Mouse (Mus musculus) myocyte (in vitro differentiated cells): ENCODE measurements around the gene Kcnb1. TPM values are rescaled to one million over a fixed set of nuclear protein-coding genes. Genes with fewer than 3 reads are reported as not detected.

Experiments used
- H3K27me3 ChIP-seq: one replicate; pipeline ENCODE4 v1.6.1; 2011; ENCODE audit not compliant: control insufficient read depth, insufficient read depth, insufficient read length
- H3K36me3 ChIP-seq: one replicate; pipeline ENCODE4 v1.6.1; 2011; ENCODE audit not compliant: control insufficient read depth, insufficient read depth
- H3K4me2 ChIP-seq: one replicate; pipeline ENCODE4 v1.6.1; 2011; ENCODE audit warnings: low read depth, control low read depth
- H3K4me3 ChIP-seq: one replicate; pipeline ENCODE4 v1.5.1; 2011; ENCODE audit warnings: mild to moderate bottlenecking, control low read depth, moderate library complexity
- H3K79me2 ChIP-seq: one replicate; pipeline ENCODE4 v1.6.1; 2011; ENCODE audit not compliant: control insufficient read depth, insufficient read depth
- H3ac ChIP-seq: one replicate; pipeline ENCODE4 v1.6.1; 2011; ENCODE audit not compliant: control insufficient read depth, insufficient read length
- CEBPB ChIP-seq: IDR thresholded peaks from 2 replicates; pipeline ENCODE4 v1.6.1; 2011; ENCODE audit warnings: mild to moderate bottlenecking, moderate library complexity; ENCODE audit not compliant: poor library complexity, insufficient read depth, severe bottlenecking
- E2F4 ChIP-seq: IDR thresholded peaks from one replicate; pipeline ENCODE4 v1.6.1; 2011; ENCODE audit warnings: mild to moderate bottlenecking, control low read depth, moderate library complexity; ENCODE audit not compliant: insufficient read depth
- MAX ChIP-seq: IDR thresholded peaks from one replicate; pipeline ENCODE4 v1.6.1; 2011; ENCODE audit warnings: low read depth, mild to moderate bottlenecking, control low read depth
- MYOD1 ChIP-seq, 3 experiments: IDR thresholded peaks; one replicate each; pipeline ENCODE4 v1.6.1; 2011; ENCODE audit warnings: control low read depth in 2 of 3, low read depth in 2 of 3, mild to moderate bottlenecking in 2 of 3, moderate library complexity in 1 of 3; ENCODE audit not compliant: insufficient read length in 2 of 3, control insufficient read depth in 1 of 3
- MYOG ChIP-seq, 3 experiments: IDR thresholded peaks; one replicate each; pipeline ENCODE4 v1.6.1; 2011; ENCODE audit warnings: control low read depth in 2 of 3, low read depth in 2 of 3, mild to moderate bottlenecking in 2 of 3; ENCODE audit not compliant: insufficient read length in 2 of 3, control insufficient read depth in 1 of 3, insufficient read depth in 1 of 3
- POLR2A ChIP-seq: IDR thresholded peaks from one replicate; pipeline ENCODE4 v1.6.1; 2011; ENCODE audit warnings: low read depth, mild to moderate bottlenecking, control low read depth, moderate library complexity; ENCODE audit not compliant: insufficient read length
- POLR2AphosphoS2 ChIP-seq: IDR thresholded peaks from one replicate; pipeline ENCODE4 v1.6.1; 2011; ENCODE audit warnings: low read depth, control low read depth; ENCODE audit not compliant: insufficient read length
- REST ChIP-seq: IDR thresholded peaks from one replicate; pipeline ENCODE4 v1.6.1; 2011; ENCODE audit warnings: mild to moderate bottlenecking, control low read depth, moderate library complexity; ENCODE audit not compliant: insufficient read depth, insufficient read length
- SRF ChIP-seq: IDR thresholded peaks from one replicate; pipeline ENCODE4 v1.6.1; 2011; ENCODE audit warnings: low read depth; ENCODE audit not compliant: control insufficient read depth, insufficient read length
- TCF12 ChIP-seq: IDR thresholded peaks from one replicate; pipeline ENCODE4 v1.6.1; 2011; ENCODE audit warnings: mild to moderate bottlenecking, control low read depth; ENCODE audit not compliant: poor library complexity, insufficient read depth, severe bottlenecking
- TCF3 ChIP-seq: IDR thresholded peaks from one replicate; pipeline ENCODE4 v1.6.1; 2011; ENCODE audit warnings: low read depth, control low read depth; ENCODE audit not compliant: insufficient read length
- USF1 ChIP-seq: IDR thresholded peaks from one replicate; pipeline ENCODE4 v1.6.1; 2011; ENCODE audit warnings: low read depth, mild to moderate bottlenecking, control low read depth, moderate library complexity
- polyA plus RNA-seq: library from polyadenylated mRNA; unstranded; fragments of >200 nt; fragmentation: generic; extraction: Trizol; gene quantifications from one replicate; pipeline ENCODE4 v1.2.1, GENCODE M21; 2012; ENCODE audit warnings: missing spikeins

Gene Kcnb1
- 0.42 TPM for polyA plus RNA-seq

DNA sequence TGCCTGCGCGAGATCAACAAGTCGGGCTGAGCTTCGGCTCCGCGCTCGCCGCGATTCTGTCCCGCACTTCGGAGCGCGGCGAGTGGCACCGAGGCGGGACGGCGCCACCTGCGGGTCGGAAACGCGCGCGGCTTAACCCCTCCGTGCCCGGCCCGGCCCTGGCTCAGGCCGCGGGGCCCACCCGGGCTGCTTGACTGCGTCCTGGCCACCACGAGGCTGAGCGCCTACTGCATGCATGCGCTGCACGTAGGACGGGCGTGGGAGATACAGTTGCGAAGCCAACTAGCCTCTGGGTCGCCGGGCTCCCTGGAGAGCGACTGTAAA is at the start of gene Kcnb1:
Kcnb1 (minus strand) TSS at position 80 of the 324 bp plus-strand sequence.
- Histone ChIP-seq H3K4me3 (no peak within 1 kb of the TSS), H3K4me2 (no peak within 1 kb of the TSS), H3K79me2 (no peaks in the 10 kb centered on the region), H3ac (no peak within 1 kb of the TSS), H3K27me3 (peaks cover 42% of the 10 kb centered on the region), H3K36me3 (no peaks in the 10 kb centered on the region)
- no peak for TF ChIP-seq MYOD1 (IDR thresholded peaks at IDR 0.05; ENCODE audit: control insufficient read depth in 1 of 3, insufficient read length in 2 of 3, low read depth in 2 of 3)
- no peak for TF ChIP-seq TCF12
- TF ChIP-seq MYOG (IDR thresholded peaks at IDR 0.05; ENCODE audit: control insufficient read depth in 1 of 3, insufficient read depth in 1 of 3, insufficient read length in 2 of 3, low read depth in 2 of 3) = no peak

DNA sequence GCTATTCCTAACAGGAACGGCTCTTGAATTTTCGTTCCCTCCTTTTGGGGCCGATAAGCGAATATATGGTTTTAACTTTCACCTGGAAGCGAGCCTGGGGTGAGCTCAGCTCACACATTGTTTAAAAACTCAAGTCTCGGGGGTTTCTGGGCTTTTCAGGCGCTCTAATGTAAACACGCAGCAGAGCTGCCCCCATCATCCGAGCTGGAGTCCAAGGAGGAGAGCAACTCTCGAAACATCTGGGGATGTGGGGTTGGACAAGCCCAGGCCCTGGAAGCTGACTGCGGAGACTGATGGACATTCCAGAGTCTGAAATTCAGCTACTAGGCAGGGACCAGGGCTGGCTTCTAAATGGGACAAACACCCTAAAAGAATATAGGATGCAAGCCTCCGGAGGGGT is 49.3 kb upstream of the Kcnb1 start:
- H3ac ChIP-seq = no peak overlapping the region
- H3K36me3 ChIP-seq = no peaks in the 10 kb centered on the region
- peak overlapping the region; percentile 46 for H3K4me3 ChIP-seq
- H3K4me2 ChIP-seq = peak overlapping the region; percentile 58
- TF ChIP-seq TCF12 = no peak
- no peak for TF ChIP-seq CEBPB
- no peak for TF ChIP-seq TCF3
- no peak for TF ChIP-seq REST
- TF ChIP-seq MYOD1 (IDR thresholded peaks at IDR 0.05; ENCODE audit: control insufficient read depth in 1 of 3, insufficient read length in 2 of 3, low read depth in 2 of 3) = no peak
- TF ChIP-seq POLR2AphosphoS2 = no peak
- TF ChIP-seq MYOG (IDR thresholded peaks at IDR 0.05; ENCODE audit: control insufficient read depth in 1 of 3, insufficient read depth in 1 of 3, insufficient read length in 2 of 3, low read depth in 2 of 3) = no peak
- TF ChIP-seq USF1 = no peak
- no peak for TF ChIP-seq E2F4
- no peak for TF ChIP-seq SRF
- no peak for TF ChIP-seq MAX
- TF ChIP-seq POLR2A = no peak
- peaks cover 34% of the 10 kb centered on the region for H3K79me2 ChIP-seq
- H3K27me3 ChIP-seq = no peaks in the 10 kb centered on the region

DNA sequence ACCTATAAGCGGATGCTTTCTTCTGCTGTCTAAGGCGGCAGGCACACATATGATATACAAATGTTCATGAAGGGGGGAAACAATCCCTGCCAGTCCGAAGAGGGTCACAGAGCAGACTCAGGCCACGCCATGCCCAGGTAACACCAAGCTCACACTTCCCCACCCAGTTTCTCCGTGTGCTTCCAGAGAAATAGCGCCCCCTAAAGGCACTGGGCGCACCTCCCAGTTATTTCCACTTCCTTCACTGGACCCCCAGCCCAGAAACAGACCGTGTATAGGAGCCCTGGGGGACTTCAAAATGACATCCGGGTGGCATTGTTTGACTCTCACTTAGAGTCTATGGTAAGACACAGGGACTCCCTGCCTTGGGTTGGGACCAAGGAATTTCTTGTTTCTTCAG is 47.3 kb upstream of the Kcnb1 start:
- Histone ChIP-seq H3K79me2 (peaks cover 44% of the 10 kb centered on the region), H3K36me3 (no peaks in the 10 kb centered on the region), H3K4me2 (no peak overlapping the region), H3K27me3 (no peaks in the 10 kb centered on the region), H3K4me3 (no peak overlapping the region), H3ac (no peak overlapping the region)
- TF ChIP-seq REST = no peak
- TF ChIP-seq CEBPB = no peak
- TF ChIP-seq SRF = no peak
- TF ChIP-seq USF1 = no peak
- no peak for TF ChIP-seq MAX
- no peak for TF ChIP-seq POLR2AphosphoS2
- no peak for TF ChIP-seq POLR2A
- TF ChIP-seq TCF12 = no peak
- no peak for TF ChIP-seq MYOG (IDR thresholded peaks at IDR 0.05; ENCODE audit: control insufficient read depth in 1 of 3, insufficient read depth in 1 of 3, insufficient read length in 2 of 3, low read depth in 2 of 3)
- TF ChIP-seq TCF3 = no peak
- no peak for TF ChIP-seq E2F4
- no peak for TF ChIP-seq MYOD1 (IDR thresholded peaks at IDR 0.05; ENCODE audit: control insufficient read depth in 1 of 3, insufficient read length in 2 of 3, low read depth in 2 of 3)

DNA sequence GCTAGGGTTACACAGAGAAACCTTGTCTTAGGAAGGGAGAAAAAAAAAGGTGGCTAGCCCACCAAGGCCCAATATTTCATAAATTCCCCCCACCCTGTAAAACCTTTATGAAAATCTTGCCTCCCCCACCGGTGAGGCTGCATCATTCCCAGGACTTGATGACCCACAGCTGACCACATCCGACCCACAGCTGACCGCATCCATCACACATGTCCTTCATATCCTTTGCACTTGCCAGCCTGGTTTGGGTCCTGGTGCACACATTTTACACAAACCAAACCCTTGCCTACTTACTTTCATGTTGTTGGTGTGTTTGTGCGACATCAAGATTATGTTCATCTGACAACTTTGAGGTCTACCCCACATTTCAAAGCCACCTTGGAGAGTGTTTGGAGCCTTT is 46.2 kb upstream of the Kcnb1 start:
- H3K4me3 ChIP-seq = no peak overlapping the region
- H3ac ChIP-seq = no peak overlapping the region
- H3K36me3 ChIP-seq = no peaks in the 10 kb centered on the region
- H3K27me3 ChIP-seq = no peaks in the 10 kb centered on the region
- H3K79me2 ChIP-seq = peaks cover 51% of the 10 kb centered on the region
- H3K4me2 ChIP-seq = peak overlapping the region; percentile 72
- TF ChIP-seq TCF3 (peak; percentile 43), MYOD1 (IDR thresholded peaks at IDR 0.05; ENCODE audit: control insufficient read depth in 1 of 3, insufficient read length in 2 of 3, low read depth in 2 of 3) (peak in 2 of 3 experiments; percentile 92 to 95), MYOG (IDR thresholded peaks at IDR 0.05; ENCODE audit: control insufficient read depth in 1 of 3, insufficient read depth in 1 of 3, insufficient read length in 2 of 3, low read depth in 2 of 3) (peak in 1 of 3 experiments; percentile 67), POLR2A (no peak)

DNA sequence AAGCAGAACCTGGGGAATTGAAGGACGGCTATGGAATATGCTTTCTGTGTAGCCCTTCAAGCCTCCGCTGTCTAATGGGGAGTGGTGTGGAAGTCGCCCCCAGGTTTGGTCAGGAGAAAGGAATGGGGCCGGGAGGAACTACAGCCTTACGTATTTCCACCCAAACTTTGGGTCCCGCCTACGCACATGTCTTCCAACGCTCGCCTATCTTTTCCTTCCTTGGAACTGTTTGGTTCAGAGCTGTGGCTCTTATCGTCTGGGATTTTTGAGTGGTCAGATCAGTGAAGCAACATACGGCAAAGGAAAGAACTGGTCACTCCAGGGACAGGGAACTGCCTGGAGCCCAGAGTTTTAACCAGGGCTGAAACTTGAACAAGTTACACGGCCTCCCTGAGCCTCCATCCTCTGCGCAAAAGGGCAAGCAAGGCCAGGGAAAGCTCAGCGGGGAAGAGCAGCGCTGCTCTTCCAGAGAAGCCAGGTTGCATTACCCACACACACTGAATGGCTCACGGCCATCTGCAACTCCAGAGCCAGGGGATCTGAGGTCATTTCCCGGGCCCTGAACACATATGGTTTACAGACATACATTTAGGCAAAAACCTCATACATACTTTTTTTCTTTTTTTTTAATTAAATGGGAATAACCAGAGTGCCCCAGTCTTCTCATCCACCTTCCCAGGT is 45.5 kb upstream of the Kcnb1 start:
- Histone ChIP-seq H3K36me3 (no peaks in the 10 kb centered on the region), H3K4me3 (no peak overlapping the region), H3K79me2 (peaks cover 58% of the 10 kb centered on the region), H3ac (no peak overlapping the region), H3K4me2 (peak overlapping the region; percentile 72), H3K27me3 (no peaks in the 10 kb centered on the region)
- no peak for TF ChIP-seq POLR2A
- no peak for TF ChIP-seq E2F4
